Mouse (Mus musculus) intestine, postnatal 0 days (tissue): ENCODE data around the gene Arhgap9. TPM values are rescaled to one million over a fixed set of nuclear protein-coding genes. Genes with fewer than 3 reads are reported as not detected.

Experiments
- ATAC-seq: fragments of 200-750 bp; cut with Nextera tagmentation; 2 replicates; pipeline ENCODE4 v1.8.0; 2017; ENCODE audit warnings: mild to moderate bottlenecking, moderate TSS enrichment, moderate library complexity
- H3K27ac ChIP-seq: fragments of 300-500 bp; sonication (generic); 2 replicates; pipeline ENCODE4 v1.5.1; 2014; ENCODE audit warnings: mild to moderate bottlenecking, low read depth, low read length, moderate library complexity
- H3K27me3 ChIP-seq: fragments of 300-500 bp; sonication (generic); replicated peaks from 2 replicates; pipeline ENCODE4 v1.6.1; 2014; ENCODE audit warnings: low read length, mixed read lengths; ENCODE audit not compliant: control insufficient read depth, insufficient read depth
- H3K36me3 ChIP-seq: fragments of 300-500 bp; sonication (generic); 2 replicates; pipeline ENCODE4 v1.6.1; 2014; ENCODE audit warnings: mild to moderate bottlenecking, moderate library complexity; ENCODE audit not compliant: control insufficient read depth, insufficient read depth
- H3K4me1 ChIP-seq: fragments of 300-500 bp; sonication (generic); replicated peaks from 2 replicates; pipeline ENCODE4 v1.6.1; 2014; ENCODE audit warnings: antibody characterized with exemption, low read length, mixed read lengths; ENCODE audit not compliant: control insufficient read depth, insufficient read depth
- H3K4me2 ChIP-seq: fragments of 300-500 bp; sonication (generic); replicated peaks from 2 replicates; pipeline ENCODE4 v1.6.1; 2014; ENCODE audit warnings: low read depth, mild to moderate bottlenecking, moderate library complexity
- H3K4me3 ChIP-seq: fragments of 300-500 bp; sonication (generic); 2 replicates; pipeline ENCODE4 v1.5.1; 2014; ENCODE audit warnings: low read depth, low read length
- H3K9ac ChIP-seq: fragments of 300-500 bp; sonication (generic); 2 replicates; pipeline ENCODE4 v1.6.1; 2014; ENCODE audit warnings: mild to moderate bottlenecking, low read depth, low read length
- H3K9me3 ChIP-seq: fragments of 300-500 bp; sonication (generic); 2 replicates; pipeline ENCODE4 v1.6.1; 2016; ENCODE audit warnings: mixed run types; ENCODE audit not compliant: control insufficient read depth
- CTCF ChIP-seq: sonication (generic); IDR thresholded peaks from 2 replicates; pipeline ENCODE4 v1.5.1; 2016; ENCODE audit warnings: low read depth, mild to moderate bottlenecking, control low read depth, antibody characterized with exemption, moderate library complexity
- WGBS: fragments of 180-500 bp; shearing (Covaris S2); extraction: QIAGEN DNeasy Blood & Tissue Kit; methylation state at CpG from one replicate; pipeline ENCODE4 v1.1.7; 2014; 5-methylcytosine and 5-hydroxymethylcytosine counted together
- polyA plus RNA-seq: library from polyadenylated mRNA; unstranded; fragments of >200 nt; fragmentation: Nextera tagmentation; extraction: Ambion mirVana; gene quantifications from 2 replicates; pipeline ENCODE4 v1.2.1, GENCODE M21; 2015

Gene Arhgap9
- polyA plus RNA-seq, 1 experiment from 2014 or later, result 9.5 TPM

DNA sequence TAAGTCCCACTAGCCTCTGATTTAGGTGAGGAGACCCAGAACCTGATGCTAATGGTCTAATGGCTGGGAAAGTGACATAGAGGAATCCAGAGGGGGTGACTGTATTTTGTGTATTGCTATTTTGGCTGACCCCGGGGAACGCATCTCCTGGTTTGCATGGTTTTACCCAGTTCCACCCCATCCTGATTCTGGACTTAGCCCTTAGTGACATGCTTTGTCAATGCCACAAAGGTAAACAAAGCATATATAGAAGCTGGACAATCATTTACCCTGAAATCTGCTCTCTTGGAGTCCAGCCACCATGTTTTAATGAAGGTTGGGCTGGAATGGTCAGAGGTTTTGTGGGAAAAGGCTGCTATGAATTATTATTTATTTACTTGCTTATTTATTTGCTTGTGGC is 46.5 kb downstream of the Arhgap9 start:
- Histone ChIP-seq H3K4me1 (no peaks in the 10 kb centered on the region), H3K9ac (no peak overlapping the region), H3K4me2 (no peak overlapping the region), H3K4me3 (no peak overlapping the region), H3K27ac (no peak overlapping the region), H3K36me3 (no peaks in the 10 kb centered on the region), H3K27me3 (no peaks in the 10 kb centered on the region), H3K9me3 (no peaks in the 10 kb centered on the region)
- 53% methylated on average over 2 of the region's 2 CpGs for WGBS
- no peak for TF ChIP-seq CTCF
- no peak for ATAC-seq

DNA sequence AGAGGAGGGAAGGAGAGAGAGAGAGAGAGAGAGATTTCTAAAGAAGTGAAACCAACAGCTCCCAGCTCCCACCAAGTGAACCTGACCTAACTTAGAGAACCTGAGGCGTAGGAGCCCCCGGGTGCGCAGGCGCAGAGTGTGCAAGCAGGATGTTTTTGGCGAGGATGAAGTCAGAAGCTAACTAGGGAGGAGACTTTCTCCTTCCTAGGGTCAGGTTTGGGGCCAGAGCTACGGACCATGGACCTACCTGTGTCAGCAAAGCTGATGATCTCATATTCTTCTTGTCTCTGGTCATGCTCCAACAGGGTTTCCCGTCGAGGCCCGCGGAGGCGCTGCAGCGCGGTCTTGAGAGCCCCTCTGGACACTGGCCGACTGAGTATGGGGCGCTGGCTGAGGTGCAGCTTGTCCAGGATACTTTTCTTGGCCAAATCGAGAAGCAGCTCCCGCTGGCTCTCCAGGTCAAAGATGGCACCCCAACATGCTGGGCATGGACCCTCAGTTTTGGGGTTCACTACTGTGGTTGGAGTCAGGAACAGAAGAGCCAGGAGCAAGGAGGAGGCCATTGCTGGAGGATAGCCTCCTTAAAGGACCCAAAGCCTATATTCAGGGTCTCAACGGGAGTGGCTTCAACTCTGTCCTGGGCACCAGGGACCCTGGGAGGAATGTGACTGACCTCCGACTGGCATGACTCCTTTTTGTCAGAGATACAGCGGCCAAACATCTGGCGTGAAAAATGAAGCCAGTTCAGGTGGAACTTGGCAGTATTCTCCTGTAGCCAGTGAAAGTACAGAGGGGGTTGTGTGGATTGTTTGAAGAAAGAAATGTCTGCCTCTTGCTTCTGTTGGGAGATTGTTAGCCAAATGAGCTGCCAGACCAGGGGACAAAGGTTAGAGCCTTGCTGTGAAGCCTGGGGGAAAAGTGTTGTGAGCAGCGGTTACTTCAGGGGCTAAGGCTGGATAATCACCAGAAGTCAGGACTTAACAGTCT is 48.4 kb downstream of the Arhgap9 start, which contains the start of gene Inhbc:
Gene Inhbc (minus strand): TSS at position 598 of the 987 bp plus-strand sequence.
- Histone ChIP-seq H3K36me3 (no peaks in the 10 kb centered on the region), H3K4me1 (no peaks in the 10 kb centered on the region), H3K27me3 (no peaks in the 10 kb centered on the region), H3K9me3 (no peaks in the 10 kb centered on the region), H3K4me3 (no peak within 1 kb of the TSS), H3K9ac (no peak within 1 kb of the TSS), H3K4me2 (no peak within 1 kb of the TSS), H3K27ac (no peak within 1 kb of the TSS)
- no peak for ATAC-seq
- WGBS, result 78% methylated on average over 22 of the region's 22 CpGs
- no peak for TF ChIP-seq CTCF

DNA sequence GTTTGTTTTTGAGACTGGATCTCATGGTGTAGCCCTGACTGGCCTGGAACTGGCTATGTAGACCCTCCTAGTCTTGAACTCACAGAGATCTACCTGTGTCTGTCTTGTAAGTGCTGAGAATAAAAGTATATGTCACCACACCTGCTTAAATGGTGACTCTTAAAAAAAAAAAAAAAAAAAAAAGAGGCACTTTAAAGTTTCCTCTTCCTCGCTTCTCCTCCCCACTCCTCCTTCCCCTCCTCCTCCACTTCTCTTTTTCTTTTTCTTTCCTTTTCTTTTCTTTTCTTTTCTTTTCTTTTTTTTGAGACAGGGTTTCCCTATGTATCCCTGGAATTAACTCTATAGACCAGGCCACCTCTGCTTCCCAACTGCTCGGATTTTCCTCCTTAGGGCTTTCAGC is 49.3 kb downstream of the Arhgap9 start:
- no peak overlapping the region for H3K4me3 ChIP-seq
- H3K9me3 ChIP-seq, result no peaks in the 10 kb centered on the region
- H3K4me1 ChIP-seq, result no peaks in the 10 kb centered on the region
- no peak overlapping the region for H3K9ac ChIP-seq
- 69% methylated on average over 2 of the region's 2 CpGs for WGBS
- TF ChIP-seq CTCF, result no peak
- no peak overlapping the region for H3K27ac ChIP-seq
- H3K27me3 ChIP-seq, result no peaks in the 10 kb centered on the region
- no peak overlapping the region for H3K4me2 ChIP-seq
- no peaks in the 10 kb centered on the region for H3K36me3 ChIP-seq
- no peak for ATAC-seq

DNA sequence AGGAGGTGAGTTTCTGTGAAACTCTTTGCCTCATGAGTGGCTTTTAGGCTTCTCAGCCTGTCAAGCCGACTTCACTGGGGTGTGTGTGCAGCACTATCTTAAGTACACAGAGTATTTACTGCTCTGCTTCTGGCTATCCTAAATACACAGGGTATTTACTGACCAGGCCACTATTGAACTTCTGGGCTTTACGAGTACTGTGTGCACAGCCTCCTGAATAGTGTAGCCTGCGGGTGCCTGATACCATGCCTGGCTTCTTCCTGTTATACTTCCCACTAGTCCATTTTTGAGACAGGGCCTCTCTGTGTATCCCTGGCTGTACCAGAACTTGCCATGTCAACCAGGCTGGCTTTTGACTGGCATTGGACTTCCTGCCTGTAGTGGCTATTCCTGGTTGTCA is 55.9 kb downstream of the Arhgap9 start:
- 35% methylated on average over 3 of the region's 3 CpGs for WGBS
- no peak for TF ChIP-seq CTCF
- no peaks in the 10 kb centered on the region; the same call in 1 of the 2 replicates for H3K4me1 ChIP-seq
- no peak for ATAC-seq
- H3K27me3 ChIP-seq, result no peaks in the 10 kb centered on the region
- no peaks in the 10 kb centered on the region for H3K36me3 ChIP-seq
- no peak overlapping the region for H3K4me2 ChIP-seq
- no peaks in the 10 kb centered on the region for H3K9me3 ChIP-seq
- H3K27ac ChIP-seq, result no peak overlapping the region
- no peak overlapping the region for H3K9ac ChIP-seq
- no peak overlapping the region for H3K4me3 ChIP-seq

Other genes starting within 250 kb of the Arhgap9 start
- 0.07 and 0.20 TPM in 2 replicates for gene Agap2, start 246.7 kb upstream of the Arhgap9 start, polyA plus RNA-seq
- 113 and 116 TPM in 2 replicates for gene Os9, start 200.8 kb upstream of the Arhgap9 start, polyA plus RNA-seq
- gene B4galnt1, start 156.7 kb upstream of the Arhgap9 start, polyA plus RNA-seq, result 29.4 and 34.1 TPM in 2 replicates
- 0.52 and 0.65 TPM in 2 replicates for gene Slc26a10, start 141.3 kb upstream of the Arhgap9 start, polyA plus RNA-seq
- gene Arhgef25, start 131.9 kb upstream of the Arhgap9 start, polyA plus RNA-seq, result 14.4 and 15.1 TPM in 2 replicates
- 22.2 and 24.6 TPM in 2 replicates for gene Dtx3, start 126.2 kb upstream of the Arhgap9 start, polyA plus RNA-seq
- 43.0 and 47.0 TPM in 2 replicates for gene Pip4k2c, start 110.4 kb upstream of the Arhgap9 start, polyA plus RNA-seq
- 2.7 and 3.7 TPM in 2 replicates for gene Kif5a, start 58.6 kb upstream of the Arhgap9 start, polyA plus RNA-seq
- 143 and 147 TPM in 2 replicates for gene Dctn2, start 55.6 kb upstream of the Arhgap9 start, polyA plus RNA-seq
- 8.7 and 12.8 TPM in 2 replicates for gene Mbd6, start 32.9 kb upstream of the Arhgap9 start, polyA plus RNA-seq
- 47.2 and 50.7 TPM in 2 replicates for gene Mars, start 10.2 kb upstream of the Arhgap9 start, polyA plus RNA-seq
- gene Gli1, start 20.0 kb downstream of the Arhgap9 start, polyA plus RNA-seq, result 2.0 TPM in 2 replicates
- gene Inhbe, start 32.4 kb downstream of the Arhgap9 start, polyA plus RNA-seq, result 0.04 TPM in 1 of 2 replicates, not detected in the other
- gene Inhbc, start 48.5 kb downstream of the Arhgap9 start, polyA plus RNA-seq, result not detected in 2 replicates
- gene R3hdm2, start 58.4 kb downstream of the Arhgap9 start, polyA plus RNA-seq, result 19.4 and 21.8 TPM in 2 replicates
- 0.17 TPM in 1 of 2 replicates, not detected in the other for gene Stac3, start 179.7 kb downstream of the Arhgap9 start, polyA plus RNA-seq
- gene Ndufa4l2, start 193.0 kb downstream of the Arhgap9 start, polyA plus RNA-seq, result 19.9 and 21.9 TPM in 2 replicates
- 26.2 and 26.7 TPM in 2 replicates for gene Shmt2, start 200.5 kb downstream of the Arhgap9 start, polyA plus RNA-seq
- gene Nxph4, start 212.6 kb downstream of the Arhgap9 start, polyA plus RNA-seq, result 2.9 and 4.5 TPM in 2 replicates